Mouse (Mus musculus) small intestine, adult 2 months (tissue): ENCODE data around the gene Galnt3.

Experiments
- CTCF ChIP-seq: fragments of 200-500 bp; IDR thresholded peaks from 2 replicates; pipeline ENCODE4 v1.5.1; 2012; ENCODE audit warnings: low read depth, mild to moderate bottlenecking, control low read depth, inconsistent platforms, low read length, moderate library complexity, mixed read lengths; ENCODE audit not compliant: insufficient replicate concordance, insufficient read length; ENCODE audit errors: extremely low read depth
- POLR2A ChIP-seq: fragments of 200-500 bp; IDR thresholded peaks from 2 replicates; pipeline ENCODE4 v1.6.1; 2012; ENCODE audit warnings: low read depth, mild to moderate bottlenecking, control low read depth, inconsistent platforms, low read length, moderate library complexity

- TF ChIP-seq CTCF = no peak
- TF ChIP-seq POLR2A = no peak
Observed at GRCm38 (mm10) chr2:66063291-66063690, 61.5 kb downstream of the Galnt3 start.
